Mouse (Mus musculus) lung, adult 2 months (tissue): ENCODE data around the gene Phlda3.

ENCODE experiments used
- CTCF ChIP-seq: fragments of 200-500 bp; IDR thresholded peaks from 2 replicates; pipeline ENCODE4 v1.5.1; 2011; ENCODE audit warnings: mild to moderate bottlenecking, low read length, control low read depth; ENCODE audit not compliant: insufficient read depth
- POLR2A ChIP-seq: fragments of 200-500 bp; IDR thresholded peaks from 2 replicates; pipeline ENCODE4 v1.6.1; 2011; ENCODE audit warnings: low read depth, mild to moderate bottlenecking, control low read depth, low read length, borderline replicate concordance; ENCODE audit errors: extremely low read depth

DNA sequence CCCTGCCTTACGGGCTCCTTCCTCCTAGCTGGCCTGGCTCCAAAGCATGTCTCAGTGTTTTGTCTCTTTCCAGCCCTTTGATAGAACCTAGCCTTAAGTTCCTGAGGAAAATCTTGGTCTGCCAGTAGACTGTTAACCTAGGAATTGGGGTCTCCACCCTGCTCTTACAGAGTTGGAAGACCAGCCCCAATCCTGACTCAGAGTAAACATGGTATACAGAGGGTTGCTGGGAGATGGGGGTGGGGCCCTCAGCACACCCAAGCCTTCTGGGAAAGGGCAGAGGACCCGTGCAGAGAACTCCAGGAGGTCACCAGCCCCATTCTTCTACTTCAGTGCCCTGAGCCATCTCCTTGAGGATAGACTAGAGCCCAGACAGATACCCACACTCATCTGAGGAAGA is 46.7 kb downstream of the Phlda3 start:
- TF ChIP-seq CTCF (no peak), POLR2A (no peak)
